Mouse (Mus musculus): ENCODE measurements around the gene C1rl. TPM values are rescaled to one million over a fixed set of nuclear protein-coding genes. Genes with fewer than 3 reads are reported as not detected.

C1rl gene
- polyA plus RNA-seq, 1 experiment from 2014 or later = 0.61 TPM

DNA sequence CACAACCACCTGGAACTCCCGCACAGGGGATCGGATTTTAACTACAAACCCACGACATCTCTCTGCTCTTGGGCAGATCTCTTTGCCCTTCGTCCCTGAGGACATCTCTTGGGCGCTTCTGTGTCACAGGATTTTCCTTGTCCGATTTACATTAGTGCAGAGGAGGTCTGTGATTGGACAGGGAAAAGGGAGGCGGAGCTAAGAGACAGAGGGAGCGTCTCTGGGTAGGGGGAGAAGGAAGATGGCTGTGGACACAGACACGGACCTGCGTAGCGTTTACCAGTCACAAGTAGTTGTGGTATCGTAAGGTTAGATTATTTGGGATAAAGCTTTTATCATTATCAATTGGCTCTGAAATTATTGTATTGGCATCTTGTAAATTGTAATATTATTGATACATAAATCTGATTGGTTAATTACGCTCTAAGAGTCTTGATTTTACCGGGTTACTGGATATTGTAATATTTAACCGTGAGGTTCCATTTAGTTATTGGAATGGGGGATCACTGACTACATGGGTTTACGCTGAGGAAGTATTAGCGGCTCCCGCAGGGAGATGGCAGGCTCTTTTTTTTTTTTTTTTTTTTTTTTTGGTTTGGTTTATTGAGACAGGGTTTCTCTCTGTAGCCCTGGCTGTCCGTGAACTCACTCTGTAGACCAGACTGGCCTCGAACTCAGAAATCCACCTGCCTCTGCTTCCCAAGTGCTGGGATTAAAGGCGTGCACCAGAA is 7.3 kb upstream of the C1rl start:
- no peaks in the 10 kb centered on the region for H3K27me3 ChIP-seq
- WGBS = 36% methylated on average over 21 of the region's 21 CpGs
- no peaks in the 10 kb centered on the region for H3K36me3 ChIP-seq
- H3K9me3 ChIP-seq = no peaks in the 10 kb centered on the region
- no peak overlapping the region for H3K4me3 ChIP-seq
- no peak overlapping the region for H3K27ac ChIP-seq
- 0 out of 2 replicates have a peak overlapping the region, but pooled peaks have one; percentile 12 for H3K4me2 ChIP-seq
- no peak overlapping the region for H3K9ac ChIP-seq
- ATAC-seq (ENCODE audit: insufficient number of reproducible peaks, low FRiP score, low TSS enrichment, low read depth) = no peak
- 0 out of 2 replicates have a peak, but pooled peaks cover 4% of the 10 kb centered on the region for H3K4me1 ChIP-seq

DNA sequence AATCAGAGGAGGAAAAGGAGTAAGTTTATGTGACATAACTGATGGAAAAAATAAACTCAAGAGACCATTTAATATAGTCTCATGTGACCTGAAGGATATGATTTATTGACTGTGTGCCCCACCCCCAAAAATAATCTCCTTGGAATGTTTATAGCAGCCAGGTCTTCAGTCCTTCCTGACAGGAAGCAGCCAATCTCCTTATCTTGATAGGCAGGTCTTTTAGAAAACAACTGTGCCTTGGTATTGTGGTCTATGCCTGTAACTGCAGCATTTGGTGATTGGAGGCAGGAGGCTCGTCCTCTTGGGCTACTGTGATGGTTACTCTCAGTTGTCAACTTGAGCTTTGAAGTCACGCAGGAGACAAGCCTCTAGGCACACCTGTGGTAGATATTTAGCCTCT is 5.4 kb upstream of the C1rl start:
- H3K27ac ChIP-seq = no peak overlapping the region
- no peaks in the 10 kb centered on the region for H3K27me3 ChIP-seq
- no peaks in the 10 kb centered on the region for H3K36me3 ChIP-seq
- 32% methylated on average over 2 of the region's 2 CpGs for WGBS
- H3K4me1 ChIP-seq = 0 out of 2 replicates have a peak, but pooled peaks cover 4% of the 10 kb centered on the region
- H3K9ac ChIP-seq = no peak overlapping the region
- no peak overlapping the region for H3K4me3 ChIP-seq
- ATAC-seq (ENCODE audit: insufficient number of reproducible peaks, low FRiP score, low TSS enrichment, low read depth) = no peak
- H3K4me2 ChIP-seq = no peak overlapping the region
- no peaks in the 10 kb centered on the region for H3K9me3 ChIP-seq

DNA sequence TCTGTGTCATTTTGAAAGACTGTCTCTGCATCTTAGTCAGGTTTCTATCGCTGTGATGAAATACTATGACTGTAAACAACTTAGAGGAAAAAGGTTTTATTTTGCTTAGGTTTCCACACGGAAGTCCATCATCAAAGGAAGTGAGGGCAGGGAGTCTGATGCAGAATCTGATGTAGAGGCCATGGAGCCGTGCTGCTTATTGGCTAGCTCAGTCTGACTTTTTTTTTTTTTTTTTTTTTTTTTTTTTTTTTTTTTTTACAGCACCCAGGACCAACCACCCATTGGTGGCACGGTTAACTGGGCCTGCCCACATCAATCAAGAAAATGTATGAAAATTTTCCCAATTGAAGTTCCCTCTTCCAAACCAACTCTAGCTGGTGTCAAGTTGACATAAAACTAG is 4.0 kb upstream of the C1rl start:
- 77% methylated on average over 4 of the region's 4 CpGs for WGBS
- ATAC-seq (ENCODE audit: insufficient number of reproducible peaks, low FRiP score, low TSS enrichment, low read depth) = no peak

DNA sequence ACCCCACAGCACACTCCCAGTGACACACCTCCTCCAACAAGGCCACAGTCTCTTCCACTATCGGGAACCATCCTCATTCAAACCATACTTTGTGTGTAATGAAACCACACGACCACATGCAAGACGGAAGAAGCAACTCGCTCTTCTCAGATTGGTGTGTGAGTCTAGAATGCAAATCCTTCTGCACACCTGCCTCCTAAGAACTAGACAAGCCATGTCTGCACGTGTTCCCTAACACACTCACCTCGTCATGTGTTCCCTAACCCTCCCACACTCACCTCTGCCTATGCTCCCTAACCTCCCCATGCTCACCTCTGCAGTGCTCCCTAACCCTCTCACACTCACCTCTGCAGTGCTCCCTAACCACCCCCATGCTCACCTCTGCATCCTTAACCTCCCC is 1.5 kb upstream of the C1rl start:
- H3K27ac ChIP-seq = no peak overlapping the region
- no peak for ATAC-seq (ENCODE audit: insufficient number of reproducible peaks, low FRiP score, low TSS enrichment, low read depth)
- no peaks in the 10 kb centered on the region for H3K9me3 ChIP-seq
- 77% methylated on average over 6 of the region's 6 CpGs for WGBS
- 0 out of 2 replicates have a peak, but pooled peaks cover 5% of the 10 kb centered on the region for H3K4me1 ChIP-seq
- H3K27me3 ChIP-seq = no peaks in the 10 kb centered on the region
- H3K4me3 ChIP-seq = no peak overlapping the region
- H3K9ac ChIP-seq = no peak overlapping the region
- H3K4me2 ChIP-seq = no peak overlapping the region
- H3K36me3 ChIP-seq = no peaks in the 10 kb centered on the region

More for the DNA sequence above, 4.0 kb upstream of the C1rl start:
- Histone ChIP-seq H3K4me3 (no peak overlapping the region), H3K4me1 (0 out of 2 replicates have a peak, but pooled peaks cover 9% of the 10 kb centered on the region), H3K27me3 (no peaks in the 10 kb centered on the region), H3K36me3 (no peaks in the 10 kb centered on the region), H3K9me3 (no peaks in the 10 kb centered on the region), H3K27ac (no peak overlapping the region), H3K4me2 (no peak overlapping the region), H3K9ac (no peak overlapping the region)

DNA sequence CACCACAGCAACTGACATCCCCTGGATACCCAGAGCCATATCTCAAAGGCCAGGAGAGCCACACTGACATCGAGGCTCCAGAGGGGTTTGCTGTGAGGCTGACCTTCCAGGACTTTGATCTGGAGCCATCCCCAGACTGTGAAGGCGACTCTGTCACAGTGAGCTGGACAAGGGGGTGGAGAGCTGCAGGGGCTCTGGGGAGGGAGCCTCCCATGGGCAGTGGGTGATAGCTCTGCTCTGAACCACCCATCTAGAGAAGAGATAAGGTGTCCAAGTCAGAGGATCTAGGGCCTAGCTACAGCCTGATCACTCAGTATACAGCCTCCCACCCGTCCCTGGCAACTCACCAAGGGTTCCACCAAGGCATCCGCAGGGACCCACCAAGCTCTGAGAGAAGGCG is 973 bp downstream of the C1rl start:
- peak overlapping the region; percentile 33; the same call in 1 of the 2 replicates for H3K27ac ChIP-seq
- no peaks in the 10 kb centered on the region for H3K9me3 ChIP-seq
- no peak overlapping the region for H3K9ac ChIP-seq
- H3K27me3 ChIP-seq = no peaks in the 10 kb centered on the region
- 80% methylated on average over 5 of the region's 5 CpGs for WGBS
- no peaks in the 10 kb centered on the region for H3K36me3 ChIP-seq
- ATAC-seq (ENCODE audit: insufficient number of reproducible peaks, low FRiP score, low TSS enrichment, low read depth) = no peak
- H3K4me2 ChIP-seq = no peak overlapping the region
- H3K4me3 ChIP-seq = no peak overlapping the region
- H3K4me1 ChIP-seq = 0 out of 2 replicates have a peak, but pooled peaks cover 5% of the 10 kb centered on the region

DNA sequence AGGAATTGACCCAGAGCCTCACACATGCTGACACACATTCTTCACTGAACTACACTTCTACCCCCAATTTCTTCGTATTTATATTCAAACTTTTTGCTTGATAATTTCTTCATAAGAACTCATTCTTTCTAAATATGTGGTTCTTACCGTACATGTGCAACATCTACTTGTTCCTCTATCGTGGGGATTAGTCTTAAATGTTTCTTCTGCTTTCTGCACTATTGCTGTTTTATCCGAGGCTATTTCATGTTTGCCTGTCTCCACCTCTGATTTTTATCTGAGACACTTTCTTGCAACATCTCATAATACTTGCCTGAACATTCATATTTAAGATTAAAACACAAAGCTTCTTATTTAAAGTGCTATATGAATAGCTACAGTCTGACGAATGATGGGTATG is 3.1 kb downstream of the C1rl start:
- no peaks in the 10 kb centered on the region for H3K27me3 ChIP-seq
- ATAC-seq (ENCODE audit: insufficient number of reproducible peaks, low FRiP score, low TSS enrichment, low read depth) = no peak
- WGBS = 86% methylated on average over 5 of the region's 5 CpGs

DNA sequence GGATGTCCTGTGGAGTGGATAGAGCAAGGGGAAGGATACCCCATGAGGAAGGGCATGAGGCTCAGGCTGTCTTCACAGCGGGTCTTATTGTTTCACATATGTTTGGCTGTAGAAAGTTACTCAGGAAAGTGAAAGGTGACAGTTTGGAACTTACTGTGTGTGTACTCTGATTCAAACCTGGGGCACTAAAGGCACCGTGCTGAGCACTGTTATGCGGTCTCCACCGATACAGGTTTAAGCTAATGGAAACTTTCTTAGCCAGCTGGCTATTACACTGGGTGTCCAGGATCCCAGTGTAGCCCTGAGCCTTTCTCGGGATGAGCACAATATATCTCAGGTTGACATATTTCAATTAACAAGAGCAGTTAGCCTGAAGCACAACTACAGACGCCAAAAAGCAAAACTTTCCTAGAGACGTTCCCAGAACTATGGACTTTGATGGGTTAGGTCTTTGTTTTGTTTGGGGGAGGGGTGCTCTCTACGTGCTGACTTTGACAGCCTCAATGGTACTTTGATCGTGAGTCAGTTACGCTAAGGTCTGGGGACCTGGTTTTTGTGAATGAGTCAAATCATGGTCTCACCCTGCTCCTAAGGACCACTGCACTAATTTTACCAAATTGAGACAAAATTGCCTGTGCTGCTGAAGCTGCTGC is 7.1 kb downstream of the C1rl start:
- no peak for ATAC-seq (ENCODE audit: insufficient number of reproducible peaks, low FRiP score, low TSS enrichment, low read depth)
- no peaks in the 10 kb centered on the region for H3K36me3 ChIP-seq
- no peak overlapping the region for H3K4me3 ChIP-seq
- no peaks in the 10 kb centered on the region for H3K9me3 ChIP-seq
- H3K4me1 ChIP-seq = 0 out of 2 replicates have a peak, but pooled peaks cover 6% of the 10 kb centered on the region
- WGBS = 35% methylated on average over 10 of the region's 10 CpGs
- H3K27ac ChIP-seq = no peak overlapping the region
- H3K9ac ChIP-seq = no peak overlapping the region
- no peaks in the 10 kb centered on the region for H3K27me3 ChIP-seq
- H3K4me2 ChIP-seq = no peak overlapping the region

More for the DNA sequence above, 3.1 kb downstream of the C1rl start:
- Histone ChIP-seq H3K4me2 (no peak overlapping the region), H3K27ac (no peak overlapping the region), H3K9me3 (no peaks in the 10 kb centered on the region), H3K36me3 (no peaks in the 10 kb centered on the region), H3K4me1 (0 out of 2 replicates have a peak, but pooled peaks cover 6% of the 10 kb centered on the region), H3K4me3 (no peak overlapping the region), H3K9ac (no peak overlapping the region)

DNA sequence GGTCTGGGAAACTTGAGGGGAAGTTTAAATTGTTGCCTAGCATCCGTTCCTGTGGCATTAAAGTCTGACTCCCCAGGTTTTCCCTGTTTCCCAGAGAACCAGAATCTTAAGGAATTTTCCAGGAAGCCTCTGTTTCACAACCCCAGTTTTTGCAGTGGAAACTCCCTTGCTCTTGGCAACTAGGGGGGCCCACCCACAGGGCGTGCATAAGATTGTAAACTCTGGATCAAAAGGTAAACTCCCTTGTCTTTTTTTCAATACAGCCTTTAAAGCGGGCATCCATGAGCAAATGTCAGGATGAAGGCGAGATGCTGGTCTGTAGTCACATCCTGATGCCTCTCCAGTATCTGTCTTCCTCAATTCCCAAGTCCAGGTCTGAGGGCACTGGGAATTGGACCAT is 8.6 kb downstream of the C1rl start:
- Histone ChIP-seq H3K9ac (no peak overlapping the region), H3K27me3 (no peaks in the 10 kb centered on the region), H3K9me3 (no peaks in the 10 kb centered on the region), H3K4me3 (no peak overlapping the region), H3K4me1 (0 out of 2 replicates have a peak, but pooled peaks cover 6% of the 10 kb centered on the region), H3K27ac (no peak overlapping the region), H3K36me3 (no peaks in the 10 kb centered on the region), H3K4me2 (no peak overlapping the region)
- ATAC-seq (ENCODE audit: insufficient number of reproducible peaks, low FRiP score, low TSS enrichment, low read depth) = no peak
- 64% methylated on average over 4 of the region's 4 CpGs for WGBS

DNA sequence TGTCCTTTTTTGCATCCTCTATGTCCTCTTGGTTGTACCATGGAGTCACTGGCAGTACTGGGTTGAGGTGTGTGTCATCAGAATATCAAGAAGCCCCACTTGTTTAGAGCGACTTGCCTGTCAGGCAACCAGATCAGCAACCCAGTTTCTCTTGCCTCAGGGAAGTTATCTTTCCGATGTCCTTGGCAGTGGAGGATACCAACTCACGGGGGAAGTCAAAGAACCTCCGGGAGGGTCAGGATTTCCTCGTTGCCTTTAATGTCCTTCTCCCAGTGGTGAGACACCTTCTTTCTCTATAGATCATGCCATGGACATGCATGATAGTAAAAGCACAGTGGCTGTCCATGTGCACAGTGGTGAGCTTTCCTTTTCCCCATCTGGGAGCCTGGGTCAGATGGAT is 9.1 kb downstream of the C1rl start:
- Histone ChIP-seq H3K4me2 (no peak overlapping the region), H3K27me3 (no peaks in the 10 kb centered on the region), H3K4me1 (0 out of 2 replicates have a peak, but pooled peaks cover 6% of the 10 kb centered on the region), H3K4me3 (no peak overlapping the region), H3K36me3 (no peaks in the 10 kb centered on the region), H3K9ac (no peak overlapping the region), H3K27ac (no peak overlapping the region), H3K9me3 (no peaks in the 10 kb centered on the region)
- no peak for ATAC-seq (ENCODE audit: insufficient number of reproducible peaks, low FRiP score, low TSS enrichment, low read depth)
- WGBS = 82% methylated on average over 5 of the region's 5 CpGs

DNA sequence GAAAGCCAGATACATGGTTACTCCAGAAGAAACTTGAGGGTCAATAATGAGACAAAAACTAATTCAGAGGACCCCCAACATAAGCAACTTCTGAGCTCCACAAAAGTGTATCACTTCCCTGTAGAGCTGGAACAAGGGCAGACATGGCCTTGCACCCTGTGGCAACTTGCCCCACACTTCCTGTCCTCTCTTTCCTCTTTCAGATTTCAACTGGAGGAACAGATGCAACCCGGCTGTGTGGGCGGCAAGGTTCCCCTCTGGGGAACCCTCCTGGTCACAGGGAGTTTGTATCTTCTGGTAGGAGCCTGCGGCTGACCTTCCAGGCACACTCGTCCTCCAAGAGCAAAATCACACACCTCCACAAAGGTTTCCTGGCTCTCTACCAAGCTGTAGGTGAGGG is 12.1 kb downstream of the C1rl start:
- no peaks in the 10 kb centered on the region for H3K9me3 ChIP-seq

DNA sequence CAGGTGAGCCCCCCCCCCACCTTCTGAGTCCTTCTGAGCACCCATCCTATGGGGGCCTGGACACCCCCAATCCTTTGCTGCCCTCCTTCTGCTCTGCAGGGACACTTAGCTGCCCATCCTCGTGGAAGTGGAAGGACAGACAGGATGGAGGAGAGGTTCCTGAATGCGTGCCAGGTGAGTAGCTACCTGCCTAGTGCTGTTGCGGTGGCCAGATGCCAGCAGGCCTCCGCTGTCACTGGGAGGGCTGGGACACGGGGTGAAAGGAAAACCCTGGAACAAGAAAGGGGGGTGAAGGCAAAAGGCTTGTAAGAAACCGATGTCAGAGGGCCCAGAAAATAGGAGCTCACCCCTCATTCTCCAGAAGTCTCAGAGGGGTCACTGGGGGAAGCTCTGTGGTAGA is 14.1 kb downstream of the C1rl start:
- Histone ChIP-seq H3K36me3 (no peaks in the 10 kb centered on the region), H3K9ac (no peak overlapping the region), H3K9me3 (no peaks in the 10 kb centered on the region), H3K4me2 (no peak overlapping the region), H3K27ac (no peak overlapping the region), H3K4me1 (no peaks in the 10 kb centered on the region), H3K27me3 (no peaks in the 10 kb centered on the region), H3K4me3 (no peak overlapping the region)
- no peak for ATAC-seq (ENCODE audit: insufficient number of reproducible peaks, low FRiP score, low TSS enrichment, low read depth)
- 82% methylated on average over 6 of the region's 6 CpGs for WGBS

More for the DNA sequence above, 12.1 kb downstream of the C1rl start:
- WGBS = 69% methylated on average over 4 of the region's 4 CpGs
- 0 out of 2 replicates have a peak, but pooled peaks cover 6% of the 10 kb centered on the region for H3K4me1 ChIP-seq
- H3K4me3 ChIP-seq = no peak overlapping the region
- H3K27ac ChIP-seq = no peak overlapping the region
- no peaks in the 10 kb centered on the region for H3K27me3 ChIP-seq
- no peak overlapping the region for H3K9ac ChIP-seq
- no peaks in the 10 kb centered on the region for H3K36me3 ChIP-seq
- ATAC-seq (ENCODE audit: insufficient number of reproducible peaks, low FRiP score, low TSS enrichment, low read depth) = no peak
- no peak overlapping the region for H3K4me2 ChIP-seq

DNA sequence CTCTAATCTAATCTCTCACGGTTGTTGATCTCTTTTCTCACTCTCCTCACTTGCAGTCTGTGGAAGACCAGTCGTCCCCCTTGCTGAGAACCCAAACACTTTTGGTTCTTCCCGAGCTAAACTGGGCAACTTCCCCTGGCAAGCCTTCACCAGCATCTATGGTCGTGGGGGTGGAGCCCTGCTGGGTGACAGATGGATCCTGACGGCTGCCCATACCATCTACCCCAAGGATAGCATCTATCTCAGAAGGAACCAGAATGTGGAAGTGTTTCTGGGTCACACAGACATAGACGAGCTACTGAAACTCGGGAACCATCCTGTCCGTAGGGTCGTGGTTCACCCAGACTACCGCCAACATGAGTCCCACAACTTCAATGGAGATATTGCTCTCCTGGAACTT is 15.4 kb downstream of the C1rl start:
- no peak overlapping the region for H3K4me2 ChIP-seq
- H3K4me3 ChIP-seq = no peak overlapping the region
- H3K36me3 ChIP-seq = no peaks in the 10 kb centered on the region
- ATAC-seq (ENCODE audit: insufficient number of reproducible peaks, low FRiP score, low TSS enrichment, low read depth) = no peak
- H3K9ac ChIP-seq = no peak overlapping the region
- no peak overlapping the region for H3K27ac ChIP-seq
- H3K9me3 ChIP-seq = no peaks in the 10 kb centered on the region
- 75% methylated on average over 10 of the region's 10 CpGs for WGBS
- 0 out of 2 replicates have a peak, but pooled peaks cover 3% of the 10 kb centered on the region for H3K4me1 ChIP-seq
- no peaks in the 10 kb centered on the region for H3K27me3 ChIP-seq
